Mouse (Mus musculus) liver, embryonic 16.5 days (tissue): ENCODE measurements around the gene Ank3. TPM values are rescaled to one million over a fixed set of nuclear protein-coding genes. Genes with fewer than 3 reads are reported as not detected.

Experiments used
- ATAC-seq: fragments of 200-750 bp; cut with Nextera tagmentation; 2 replicates; pipeline ENCODE4 v1.8.0; 2017; ENCODE audit warnings: low read depth, mild to moderate bottlenecking, moderate number of reproducible peaks, moderate library complexity
- H3K27ac ChIP-seq: fragments of 300-500 bp; sonication (generic); 2 replicates; pipeline ENCODE4 v1.5.1; 2014; ENCODE audit warnings: mild to moderate bottlenecking, low read length
- H3K27me3 ChIP-seq: fragments of 300-500 bp; sonication (generic); 2 replicates; pipeline ENCODE4 v1.6.1; 2014; ENCODE audit warnings: low read depth, low read length, mixed read lengths; ENCODE audit not compliant: control insufficient read depth, insufficient read depth
- H3K36me3 ChIP-seq: fragments of 300-500 bp; sonication (generic); 2 replicates; pipeline ENCODE4 v1.6.1; 2014; ENCODE audit warnings: mild to moderate bottlenecking; ENCODE audit not compliant: control insufficient read depth, insufficient read depth
- H3K4me1 ChIP-seq: fragments of 300-500 bp; sonication (generic); 2 replicates; pipeline ENCODE4 v1.6.1; 2014; ENCODE audit warnings: low read depth, low read length, mixed read lengths; ENCODE audit not compliant: control insufficient read depth
- H3K4me2 ChIP-seq: fragments of 300-500 bp; sonication (generic); 2 replicates; pipeline ENCODE4 v1.6.1; 2014; ENCODE audit warnings: low read depth, low read length, mixed read lengths
- H3K4me3 ChIP-seq: fragments of 300-500 bp; sonication (generic); 2 replicates; pipeline ENCODE4 v1.5.1; 2014; ENCODE audit warnings: low read depth, mild to moderate bottlenecking, low read length
- H3K9ac ChIP-seq: fragments of 300-500 bp; sonication (generic); 2 replicates; pipeline ENCODE4 v1.6.1; 2014; ENCODE audit warnings: low read depth, low read length
- H3K9me3 ChIP-seq: fragments of 300-500 bp; sonication (generic); replicated peaks from 2 replicates; pipeline ENCODE4 v1.6.1; 2016; ENCODE audit warnings: low read length; ENCODE audit not compliant: control insufficient read depth
- WGBS: fragments of 180-500 bp; shearing (Covaris S2); extraction: QIAGEN DNeasy Blood & Tissue Kit; methylation state at CpG from one replicate; pipeline ENCODE4 v1.1.7; 2014; ENCODE audit not compliant: insufficient replicate concordance; 5-methylcytosine and 5-hydroxymethylcytosine counted together
- polyA plus RNA-seq: library from polyadenylated mRNA; unstranded; fragments of >200 nt; fragmentation: Nextera tagmentation; extraction: Ambion mirVana; gene quantifications from 2 replicates; pipeline ENCODE4 v1.2.1, GENCODE M21; 2015

Gene Ank3
- polyA plus RNA-seq, 1 experiment from 2014 or later, result 14.0 TPM

GRCm38 (mm10) chr10:69605211-69605610 lies 206.6 kb downstream of the Ank3 start:
- H3K9me3 ChIP-seq, result no peaks in the 10 kb centered on the region

GRCm38 (mm10) chr10:69607611-69608119 lies 209.1 kb downstream of the Ank3 start:
- no peak for ATAC-seq
- H3K36me3 ChIP-seq, result no peaks in the 10 kb centered on the region
- H3K27ac ChIP-seq, result no peak overlapping the region
- WGBS, result 60% methylated on average over 14 of the region's 14 CpGs
- H3K9ac ChIP-seq, result no peak overlapping the region
- H3K4me1 ChIP-seq, result no peaks in the 10 kb centered on the region
- no peak overlapping the region for H3K4me2 ChIP-seq
- no peak overlapping the region for H3K4me3 ChIP-seq
- no peaks in the 10 kb centered on the region for H3K9me3 ChIP-seq
- H3K27me3 ChIP-seq, result no peaks in the 10 kb centered on the region

More at GRCm38 (mm10) chr10:69605211-69605610, 206.6 kb downstream of the Ank3 start:
- Histone ChIP-seq H3K4me1 (no peaks in the 10 kb centered on the region), H3K9ac (no peak overlapping the region), H3K4me3 (no peak overlapping the region), H3K36me3 (no peaks in the 10 kb centered on the region), H3K4me2 (no peak overlapping the region), H3K27ac (no peak overlapping the region), H3K27me3 (no peaks in the 10 kb centered on the region)
- ATAC-seq, result no peak
- WGBS, result 49% methylated on average over 12 of the region's 12 CpGs

- Histone ChIP-seq H3K36me3 (no peaks in the 10 kb centered on the region), H3K4me2 (no peak overlapping the region), H3K27me3 (no peaks in the 10 kb centered on the region), H3K27ac (no peak overlapping the region), H3K9ac (no peak overlapping the region), H3K9me3 (no peaks in the 10 kb centered on the region), H3K4me3 (no peak overlapping the region), H3K4me1 (no peaks in the 10 kb centered on the region)
- WGBS, result 78% methylated on average over 3 of the region's 3 CpGs
- ATAC-seq, result no peak
Measured at GRCm38 (mm10) chr10:69611314-69611713, 212.7 kb downstream of the Ank3 start.

- Histone ChIP-seq H3K27ac (no peak overlapping the region), H3K27me3 (no peaks in the 10 kb centered on the region), H3K36me3 (no peaks in the 10 kb centered on the region), H3K4me1 (no peaks in the 10 kb centered on the region), H3K9ac (no peak overlapping the region), H3K9me3 (no peaks in the 10 kb centered on the region), H3K4me2 (no peak overlapping the region), H3K4me3 (no peak overlapping the region)
- 61% methylated on average over 5 of the region's 5 CpGs for WGBS
- no peak for ATAC-seq
Measured at GRCm38 (mm10) chr10:69611839-69612340, 213.3 kb downstream of the Ank3 start.

- no peaks in the 10 kb centered on the region for H3K4me1 ChIP-seq
- H3K9ac ChIP-seq, result no peak overlapping the region
- no peaks in the 10 kb centered on the region for H3K36me3 ChIP-seq
- H3K9me3 ChIP-seq, result no peaks in the 10 kb centered on the region
- H3K27ac ChIP-seq, result no peak overlapping the region
- H3K4me3 ChIP-seq, result no peak overlapping the region
- no peaks in the 10 kb centered on the region for H3K27me3 ChIP-seq
- no peak for ATAC-seq
- WGBS, result 60% methylated on average over 3 of the region's 3 CpGs
- H3K4me2 ChIP-seq, result no peak overlapping the region
Measured at GRCm38 (mm10) chr10:69616953-69617352, 218.4 kb downstream of the Ank3 start.

GRCm38 (mm10) chr10:69617537-69618112 lies 219.1 kb downstream of the Ank3 start:
- no peaks in the 10 kb centered on the region for H3K27me3 ChIP-seq
- WGBS, result 72% methylated on average over 16 of the region's 16 CpGs

GRCm38 (mm10) chr10:69620692-69621382 lies 222.3 kb downstream of the Ank3 start:
- 51% methylated on average over 7 of the region's 7 CpGs for WGBS
- no peak overlapping the region for H3K27ac ChIP-seq
- no peak for ATAC-seq
- no peak overlapping the region for H3K4me3 ChIP-seq
- H3K27me3 ChIP-seq, result no peaks in the 10 kb centered on the region
- no peak overlapping the region for H3K4me2 ChIP-seq
- no peak overlapping the region for H3K9ac ChIP-seq
- H3K36me3 ChIP-seq, result no peaks in the 10 kb centered on the region
- no peaks in the 10 kb centered on the region for H3K9me3 ChIP-seq
- H3K4me1 ChIP-seq, result no peaks in the 10 kb centered on the region

More at GRCm38 (mm10) chr10:69617537-69618112, 219.1 kb downstream of the Ank3 start:
- no peaks in the 10 kb centered on the region for H3K4me1 ChIP-seq
- no peaks in the 10 kb centered on the region for H3K9me3 ChIP-seq
- no peak overlapping the region for H3K27ac ChIP-seq
- no peak overlapping the region for H3K9ac ChIP-seq
- no peak overlapping the region for H3K4me2 ChIP-seq
- no peaks in the 10 kb centered on the region for H3K36me3 ChIP-seq
- no peak for ATAC-seq
- no peak overlapping the region for H3K4me3 ChIP-seq

GRCm38 (mm10) chr10:69627767-69628166 lies 229.2 kb downstream of the Ank3 start:
- H3K4me1 ChIP-seq, result no peaks in the 10 kb centered on the region
- 63% methylated on average over 3 of the region's 3 CpGs for WGBS
- ATAC-seq, result no peak

GRCm38 (mm10) chr10:69628743-69629142 lies 230.2 kb downstream of the Ank3 start:
- Histone ChIP-seq H3K4me1 (no peaks in the 10 kb centered on the region), H3K4me3 (no peak overlapping the region), H3K9ac (no peak overlapping the region), H3K4me2 (no peak overlapping the region), H3K27ac (no peak overlapping the region), H3K9me3 (no peaks in the 10 kb centered on the region), H3K27me3 (no peaks in the 10 kb centered on the region), H3K36me3 (no peaks in the 10 kb centered on the region)
- WGBS, result 55% methylated on average over 6 of the region's 6 CpGs
- no peak for ATAC-seq

More at GRCm38 (mm10) chr10:69627767-69628166, 229.2 kb downstream of the Ank3 start:
- Histone ChIP-seq H3K27ac (no peak overlapping the region), H3K9me3 (no peaks in the 10 kb centered on the region), H3K9ac (no peak overlapping the region), H3K36me3 (no peaks in the 10 kb centered on the region), H3K27me3 (no peaks in the 10 kb centered on the region), H3K4me3 (no peak overlapping the region), H3K4me2 (no peak overlapping the region)
